Mouse (Mus musculus) hindbrain, embryonic 16.5 days (tissue): ENCODE data around the gene Cd33. TPM values are rescaled to one million over a fixed set of nuclear protein-coding genes. Genes with fewer than 3 reads are reported as not detected.
A peak's percentile ranks its signal among the peaks of the same experiment; 100 is the strongest.

ENCODE experiments used
- ATAC-seq: fragments of 200-750 bp; cut with Nextera tagmentation; 2 replicates; pipeline ENCODE4 v1.8.0; 2017; ENCODE audit warnings: moderate TSS enrichment, moderate library complexity
- H3K27ac ChIP-seq: fragments of 300-500 bp; sonication (generic); 2 replicates; pipeline ENCODE4 v1.5.1; 2014; ENCODE audit warnings: low read depth, mild to moderate bottlenecking, control low read depth, low read length, moderate library complexity
- H3K27me3 ChIP-seq: fragments of 300-500 bp; sonication (generic); replicated peaks from 2 replicates; pipeline ENCODE4 v1.6.1; 2014; ENCODE audit warnings: low read length; ENCODE audit not compliant: control insufficient read depth, insufficient read depth
- H3K36me3 ChIP-seq: fragments of 300-500 bp; sonication (generic); 2 replicates; pipeline ENCODE4 v1.6.1; 2014; ENCODE audit warnings: mild to moderate bottlenecking, low read length, moderate library complexity, mixed read lengths; ENCODE audit not compliant: control insufficient read depth, insufficient read depth
- H3K4me1 ChIP-seq: fragments of 300-500 bp; sonication (generic); 2 replicates; pipeline ENCODE4 v1.6.1; 2014; ENCODE audit warnings: low read depth, low read length; ENCODE audit not compliant: control insufficient read depth, insufficient read depth
- H3K4me2 ChIP-seq: fragments of 300-500 bp; sonication (generic); 2 replicates; pipeline ENCODE4 v1.6.1; 2014; ENCODE audit warnings: mild to moderate bottlenecking, low read length, control low read depth, moderate library complexity
- H3K4me3 ChIP-seq: fragments of 300-500 bp; sonication (generic); 2 replicates; pipeline ENCODE4 v1.5.1; 2014; ENCODE audit warnings: mild to moderate bottlenecking, low read length, control low read depth, moderate library complexity
- H3K9ac ChIP-seq: fragments of 300-500 bp; sonication (generic); 2 replicates; pipeline ENCODE4 v1.6.1; 2014; ENCODE audit warnings: low read depth, mild to moderate bottlenecking, control low read depth, low read length, moderate library complexity
- H3K9me3 ChIP-seq: fragments of 300-500 bp; sonication (generic); 2 replicates; pipeline ENCODE4 v1.6.1; 2014; ENCODE audit warnings: mild to moderate bottlenecking, low read length, moderate library complexity; ENCODE audit not compliant: control insufficient read depth
- WGBS: fragments of 180-500 bp; shearing (Covaris S2); extraction: QIAGEN DNeasy Blood & Tissue Kit; methylation state at CpG from one replicate; pipeline ENCODE4 v1.1.7; 2014; 5-methylcytosine and 5-hydroxymethylcytosine counted together
- polyA plus RNA-seq: library from polyadenylated mRNA; unstranded; fragments of >200 nt; fragmentation: Nextera tagmentation; extraction: Ambion mirVana; gene quantifications from 2 replicates; pipeline ENCODE4 v1.2.1, GENCODE M21; 2015

Cd33 gene
- polyA plus RNA-seq, 1 experiment from 2014 or later = 1.9 TPM

GRCm38 (mm10) chr7:43490182-43490584 lies 54.0 kb downstream of the Cd33 start:
- peak overlapping the region; percentile 88 for H3K27ac ChIP-seq
- H3K9ac ChIP-seq = peak overlapping the region; percentile 95
- H3K4me2 ChIP-seq = peak overlapping the region; percentile 66
- WGBS = 4% methylated on average over 4 of the region's 13 CpGs
- no peaks in the 10 kb centered on the region for H3K27me3 ChIP-seq
- ATAC-seq = peak; percentile 90
- peaks cover 7% of the 10 kb centered on the region for H3K4me1 ChIP-seq
- H3K4me3 ChIP-seq = peak overlapping the region; percentile 71
- H3K9me3 ChIP-seq = no peaks in the 10 kb centered on the region
- no peaks in the 10 kb centered on the region for H3K36me3 ChIP-seq

- Histone ChIP-seq H3K9ac (peak within 1 kb of the TSS; percentile 95), H3K27ac (peak within 1 kb of the TSS; percentile 88), H3K36me3 (no peaks in the 10 kb centered on the region), H3K4me1 (peaks cover 7% of the 10 kb centered on the region), H3K27me3 (no peaks in the 10 kb centered on the region), H3K4me2 (peak within 1 kb of the TSS; percentile 66), H3K9me3 (no peaks in the 10 kb centered on the region), H3K4me3 (peak within 1 kb of the TSS; percentile 71)
- 1% methylated on average over 17 of the region's 41 CpGs for WGBS
- peak; percentile 70 for ATAC-seq
These were observed 54.5 kb downstream of the Cd33 start, which contains the start of gene Iglon5 for GRCm38 (mm10) chr7:43489631-43490125. Gene Iglon5 (minus strand): TSS chr7:43490075.

GRCm38 (mm10) chr7:43488646-43489045 lies 55.6 kb downstream of the Cd33 start:
- H3K9ac ChIP-seq = peak overlapping the region; percentile 95
- 0 out of 2 replicates have a peak, but pooled peaks have one; percentile 9 for ATAC-seq

GRCm38 (mm10) chr7:43483236-43483635 lies 61.0 kb downstream of the Cd33 start:
- Histone ChIP-seq H3K36me3 (no peaks in the 10 kb centered on the region; the same call in 1 of the 2 replicates), H3K4me2 (no peak overlapping the region), H3K27ac (no peak overlapping the region), H3K9ac (no peak overlapping the region), H3K27me3 (peaks cover 2% of the 10 kb centered on the region; the same call in 1 of the 2 replicates), H3K4me1 (peaks cover 7% of the 10 kb centered on the region), H3K9me3 (no peaks in the 10 kb centered on the region), H3K4me3 (no peak overlapping the region)
- no peak for ATAC-seq
- 19% methylated on average over 10 of the region's 10 CpGs for WGBS

More at GRCm38 (mm10) chr7:43488646-43489045, 55.6 kb downstream of the Cd33 start:
- peak overlapping the region; percentile 71 for H3K4me3 ChIP-seq
- 30% methylated on average over 5 of the region's 5 CpGs for WGBS
- peaks cover 7% of the 10 kb centered on the region for H3K4me1 ChIP-seq
- peak overlapping the region; percentile 66 for H3K4me2 ChIP-seq
- peak overlapping the region; percentile 37; the same call in 1 of the 2 replicates for H3K27ac ChIP-seq
- H3K27me3 ChIP-seq = no peaks in the 10 kb centered on the region
- H3K9me3 ChIP-seq = no peaks in the 10 kb centered on the region
- H3K36me3 ChIP-seq = no peaks in the 10 kb centered on the region

- Histone ChIP-seq H3K27me3 (peaks cover 12% of the 10 kb centered on the region), H3K9ac (no peak overlapping the region), H3K4me3 (no peak overlapping the region), H3K4me2 (no peak overlapping the region), H3K27ac (no peak overlapping the region), H3K9me3 (no peaks in the 10 kb centered on the region), H3K36me3 (no peaks in the 10 kb centered on the region; the same call in 1 of the 2 replicates), H3K4me1 (peaks cover 7% of the 10 kb centered on the region)
- WGBS = 33% methylated on average over 8 of the region's 8 CpGs
- peak; percentile 73 for ATAC-seq
These were observed 62.0 kb downstream of the Cd33 start for GRCm38 (mm10) chr7:43482090-43482716.

- Histone ChIP-seq H3K4me3 (no peak overlapping the region), H3K27me3 (peaks cover 12% of the 10 kb centered on the region), H3K27ac (no peak overlapping the region), H3K36me3 (no peaks in the 10 kb centered on the region; the same call in 1 of the 2 replicates), H3K9me3 (no peaks in the 10 kb centered on the region), H3K9ac (no peak overlapping the region), H3K4me2 (no peak overlapping the region), H3K4me1 (peaks cover 7% of the 10 kb centered on the region)
- no peak for ATAC-seq
- WGBS = 72% methylated on average over 3 of the region's 3 CpGs
These were observed 63.0 kb downstream of the Cd33 start for GRCm38 (mm10) chr7:43481191-43481590.

GRCm38 (mm10) chr7:43476376-43476775 lies 67.9 kb downstream of the Cd33 start:
- Histone ChIP-seq H3K4me3 (no peak overlapping the region), H3K4me2 (no peak overlapping the region), H3K9ac (no peak overlapping the region), H3K27me3 (peaks cover 12% of the 10 kb centered on the region), H3K4me1 (no peaks in the 10 kb centered on the region), H3K27ac (no peak overlapping the region), H3K36me3 (peaks cover 4% of the 10 kb centered on the region; the same call in 1 of the 2 replicates), H3K9me3 (no peaks in the 10 kb centered on the region)
- no peak for ATAC-seq
- WGBS = 15% methylated on average over 13 of the region's 13 CpGs

- H3K4me2 ChIP-seq = no peak overlapping the region
- H3K27ac ChIP-seq = no peak overlapping the region
- ATAC-seq = no peak
- H3K9me3 ChIP-seq = no peaks in the 10 kb centered on the region
- H3K9ac ChIP-seq = no peak overlapping the region
- peaks cover 4% of the 10 kb centered on the region; the same call in 1 of the 2 replicates for H3K36me3 ChIP-seq
- 17% methylated on average over 23 of the region's 23 CpGs for WGBS
- H3K4me3 ChIP-seq = no peak overlapping the region
- H3K4me1 ChIP-seq = no peaks in the 10 kb centered on the region
- H3K27me3 ChIP-seq = peaks cover 12% of the 10 kb centered on the region
These were observed 68.5 kb downstream of the Cd33 start for GRCm38 (mm10) chr7:43475706-43476105.
